Mouse (Mus musculus) brain, embryonic 14.5 days (tissue): ENCODE measurements around the gene Inpp5e. TPM values are rescaled to one million over a fixed set of nuclear protein-coding genes. Genes with fewer than 3 reads are reported as not detected.
"Not testable (repeated sequence)": the region's sequence is repeated elsewhere in the genome, so short reads cannot be mapped to it uniquely, and the experiment has no call there.

ENCODE experiments used
- DNase-seq: peaks from one replicate; pipeline ENCODE4 v3.0.0-alpha.2; 2011; ENCODE audit warnings: low read depth
- CTCF ChIP-seq: fragments of 200-500 bp; IDR thresholded peaks from 2 replicates; pipeline ENCODE4 v1.5.1; 2012; ENCODE audit warnings: inconsistent platforms, mild to moderate bottlenecking, moderate library complexity, borderline replicate concordance; ENCODE audit not compliant: insufficient read depth, insufficient read length; ENCODE audit errors: extremely low read depth
- POLR2A ChIP-seq: fragments of 200-500 bp; IDR thresholded peaks from 2 replicates; pipeline ENCODE4 v1.6.1; 2012; ENCODE audit warnings: mild to moderate bottlenecking, inconsistent platforms, borderline replicate concordance; ENCODE audit not compliant: poor library complexity, insufficient read depth, insufficient read length, severe bottlenecking; ENCODE audit errors: extremely low read depth
- polyA plus RNA-seq: library from polyadenylated mRNA; depleted of rRNA; stranded (reverse); fragments of >200 nt; gene quantifications from 2 replicates; pipeline ENCODE4 v1.2.3, GENCODE M21; 2012

Gene Inpp5e
- polyA plus RNA-seq, 1 experiment, result 39.4 TPM

DNA sequence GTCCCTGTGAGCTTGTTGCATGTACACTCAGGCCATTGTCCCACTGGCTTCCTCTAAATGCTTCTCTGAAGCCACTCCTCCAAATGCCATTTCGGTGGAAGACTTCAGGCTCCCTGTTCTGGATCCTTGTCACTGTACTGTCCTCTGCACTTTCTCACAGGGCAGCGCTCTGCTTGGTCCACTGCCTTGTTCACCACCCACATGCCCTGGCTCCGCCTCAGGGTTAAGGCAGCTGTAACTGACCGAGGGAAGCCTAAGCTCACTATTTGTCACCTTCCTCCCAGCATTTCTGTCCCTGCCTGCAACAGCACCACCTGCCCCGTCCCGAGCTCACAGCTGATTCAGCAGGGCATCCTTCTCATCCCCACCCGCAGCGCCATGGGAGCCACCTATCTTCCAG is 5.7 kb downstream of the Inpp5e start:
- TF ChIP-seq POLR2A, result no peak
- DNase-seq, result no peak

- TF ChIP-seq CTCF (no peak), POLR2A (no peak)
- no peak for DNase-seq
These were observed 6.7 kb downstream of the Inpp5e start for GRCm38 (mm10) chr2:26402265-26402664.

DNA sequence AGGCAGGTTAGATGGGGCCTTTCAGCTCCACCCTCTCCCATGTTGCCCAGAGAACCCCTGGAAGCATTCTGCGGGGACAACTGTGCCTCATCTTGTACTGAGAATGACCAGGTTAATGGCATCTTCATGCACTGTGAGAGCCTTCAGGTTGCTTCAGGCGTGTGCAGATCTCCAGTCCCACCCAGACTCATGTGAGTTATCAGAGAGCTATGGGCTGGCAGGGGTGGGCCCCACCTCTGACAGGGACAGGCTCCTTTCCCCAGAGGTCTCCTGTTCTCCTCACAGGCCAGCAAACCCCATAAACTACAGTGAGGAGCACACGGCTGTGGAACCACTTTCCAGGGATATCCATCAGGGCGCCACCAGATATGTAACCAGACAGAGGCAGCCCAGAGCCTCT is 8.0 kb downstream of the Inpp5e start:
- DNase-seq, result no peak
- TF ChIP-seq POLR2A (no peak), CTCF (no peak)

DNA sequence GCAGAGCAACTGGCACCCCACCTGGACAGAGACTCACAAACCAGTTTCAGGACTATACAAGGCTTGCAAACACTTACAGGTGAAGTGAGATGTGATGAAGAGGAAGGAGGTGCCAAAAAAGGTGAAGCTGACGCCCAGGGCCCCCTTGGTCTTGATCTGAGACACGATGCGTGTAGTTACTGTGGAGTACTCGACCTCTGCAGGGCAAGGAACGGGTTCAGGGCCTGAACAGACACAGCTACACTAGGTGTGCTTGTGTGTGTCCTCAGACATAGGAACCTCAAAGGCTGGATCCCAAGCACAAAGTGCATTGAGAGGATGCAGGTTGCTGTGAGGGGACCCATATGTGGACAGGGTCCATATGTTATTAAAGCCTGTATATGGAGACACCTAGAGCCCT is 8.7 kb downstream of the Inpp5e start:
- TF ChIP-seq POLR2A (no peak), CTCF (no peak)
- no peak for DNase-seq

- no peak for TF ChIP-seq CTCF
- no peak for TF ChIP-seq POLR2A
- DNase-seq, result no peak
These were observed 9.4 kb downstream of the Inpp5e start for GRCm38 (mm10) chr2:26399647-26400046.

DNA sequence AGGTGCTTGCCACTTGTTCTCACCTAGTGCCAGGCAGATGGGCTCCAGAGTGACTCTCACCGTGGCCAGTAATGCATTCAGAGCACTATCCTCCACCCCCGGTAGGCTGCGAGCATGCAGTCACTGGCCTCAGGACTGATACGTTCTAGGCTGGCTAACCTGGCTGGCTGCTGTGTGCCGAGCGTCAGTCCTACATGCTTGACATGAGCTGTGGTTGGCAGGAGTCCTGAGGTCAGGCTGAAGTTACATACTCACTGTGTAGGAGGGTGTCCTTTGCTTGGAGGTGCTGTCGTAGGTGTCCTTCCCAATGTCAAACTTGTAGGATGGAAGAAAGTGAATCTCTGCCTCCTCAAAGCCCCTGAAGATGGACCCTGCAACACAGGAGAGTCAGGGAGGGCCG is 10.0 kb downstream of the Inpp5e start:
- TF ChIP-seq POLR2A (no peak), CTCF (no peak)
- no peak for DNase-seq

- DNase-seq, result no peak
- TF ChIP-seq POLR2A (no peak), CTCF (no peak)
These were observed 17.4 kb downstream of the Inpp5e start for GRCm38 (mm10) chr2:26391617-26392016.

GRCm38 (mm10) chr2:26390954-26391353 is 18.0 kb downstream of the Inpp5e start:
- TF ChIP-seq POLR2A (no peak), CTCF (no peak)

DNA sequence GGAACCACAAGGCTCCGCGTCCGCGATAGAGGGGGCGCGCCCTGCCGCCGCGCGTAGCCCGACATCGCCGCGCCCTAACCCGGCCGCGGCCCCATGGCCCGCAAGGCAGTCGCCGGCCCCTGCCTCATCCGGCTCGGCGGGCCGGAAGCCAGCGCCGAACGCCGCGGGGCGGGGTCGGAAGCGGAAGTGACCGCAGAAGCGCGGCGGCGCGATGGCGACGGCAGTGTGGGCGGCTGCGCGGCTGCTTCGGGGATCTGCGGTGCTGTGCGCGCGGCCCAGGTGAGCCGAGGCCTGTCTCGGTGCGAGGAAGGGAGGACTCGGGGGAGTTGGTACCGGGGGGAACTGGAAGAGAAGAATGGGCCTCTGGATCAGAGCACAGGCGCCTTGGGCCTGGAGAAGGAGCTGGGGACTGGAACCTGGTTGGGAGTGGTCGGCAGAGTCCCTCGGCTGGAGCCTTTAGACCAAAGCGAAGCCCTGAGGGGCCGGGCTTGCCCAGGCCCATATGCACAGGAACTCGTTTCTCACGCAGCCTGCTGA is 19.8 kb downstream of the Inpp5e start, which contains the start of the genes Entr1 and Pmpca:
Entr1 (minus strand) TSS at position 163 of the 537 bp plus-strand sequence.
Pmpca (plus strand) TSS at position 186 of the 537 bp plus-strand sequence.
- DNase-seq, result peak; percentile 94
- TF ChIP-seq POLR2A (peak; percentile 99), CTCF (no peak)

More at GRCm38 (mm10) chr2:26390954-26391353, 18.0 kb downstream of the Inpp5e start:
- no peak for DNase-seq

GRCm38 (mm10) chr2:26388682-26389153 is 20.3 kb downstream of the Inpp5e start:
- TF ChIP-seq POLR2A, result no peak
- TF ChIP-seq CTCF, result no peak
- DNase-seq, result peak; percentile 24

DNA sequence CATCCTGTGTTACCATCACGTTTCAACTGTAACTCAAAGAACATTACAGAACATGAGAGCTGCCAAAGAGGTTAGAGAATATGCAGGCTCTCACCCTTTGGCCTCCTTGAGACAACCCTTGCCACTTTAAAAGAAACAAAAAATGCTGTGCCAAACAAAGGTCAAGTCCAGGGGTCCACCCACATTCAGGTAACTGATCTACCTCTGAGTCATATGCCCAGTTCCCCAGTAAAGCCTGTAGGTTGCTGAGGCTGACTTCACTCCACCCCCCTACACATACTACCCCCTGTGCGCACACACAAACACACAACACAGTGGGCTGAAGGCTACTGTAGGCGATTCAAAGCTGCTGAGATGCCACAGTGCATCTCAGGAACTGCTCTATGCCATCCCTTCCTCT is 21.3 kb downstream of the Inpp5e start:
- no peak for DNase-seq
- TF ChIP-seq POLR2A, result no peak
- TF ChIP-seq CTCF, result no peak

DNA sequence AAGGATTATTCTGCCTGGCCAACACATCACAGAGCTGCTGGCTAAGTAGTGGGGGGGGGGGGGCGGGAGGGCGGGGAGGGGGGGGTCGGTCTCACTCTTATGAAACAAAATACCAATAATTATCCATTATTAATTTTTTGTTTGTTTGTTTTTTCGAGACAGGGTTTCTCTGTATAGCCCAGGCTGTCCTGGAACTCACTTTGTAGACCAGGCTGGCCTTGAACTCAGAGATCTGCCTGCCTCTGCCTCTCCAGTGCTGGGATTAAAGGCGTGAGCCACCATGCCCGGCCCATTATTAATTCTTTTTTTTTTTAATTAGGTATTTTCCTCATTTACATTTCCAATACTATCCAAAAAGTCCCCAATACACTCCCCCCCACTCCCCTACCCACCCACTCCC is 28.1 kb downstream of the Inpp5e start:
- DNase-seq, result not testable (repeated sequence)
